Mouse (Mus musculus): ENCODE results near the gene Tti1.

Tti1 gene

DNA sequence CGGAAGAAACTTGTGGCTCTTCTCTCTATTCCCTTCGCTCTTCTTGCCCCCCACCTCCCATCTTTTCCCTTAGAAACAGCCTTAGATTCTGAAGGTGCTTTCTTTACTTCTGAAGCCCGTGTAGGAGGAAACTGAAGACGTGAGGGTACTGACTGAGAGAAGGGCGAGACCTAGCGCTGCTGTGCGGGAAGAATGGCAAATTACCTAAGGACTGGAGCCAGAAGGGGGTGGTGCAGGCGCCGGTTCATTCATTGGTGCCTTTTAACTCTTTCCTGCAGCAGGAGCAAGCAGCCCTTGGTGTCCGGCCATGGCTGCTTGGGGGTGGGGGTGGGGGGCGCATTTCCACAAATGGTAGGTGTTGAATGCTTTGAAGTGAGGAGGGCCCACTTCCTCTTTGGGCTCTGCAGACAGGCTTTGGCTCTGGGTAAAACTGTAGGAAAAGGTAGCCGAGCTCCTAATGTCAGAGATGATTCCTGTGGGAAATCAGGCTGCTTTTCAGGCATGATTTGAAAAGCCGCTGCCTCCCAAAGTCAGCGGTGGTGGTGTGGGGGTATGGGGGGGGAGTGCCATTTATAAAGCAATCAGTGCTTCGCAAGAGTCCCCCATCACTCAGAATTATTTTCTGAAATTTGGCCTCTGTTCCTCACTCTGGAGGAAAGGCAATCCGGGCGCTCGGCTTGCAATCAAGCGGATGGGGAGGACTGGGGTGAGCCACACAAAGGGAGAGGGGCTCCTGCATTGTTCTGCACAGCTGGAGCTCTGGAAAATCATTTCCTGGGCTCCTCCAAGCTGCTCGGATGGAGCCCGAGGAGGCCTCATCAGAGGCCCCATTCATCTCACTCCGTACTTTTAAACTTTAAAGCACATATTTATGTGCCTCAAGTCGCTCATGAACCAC lies 53.4 kb downstream of the Tti1 start:
- no peak for DNase-seq (ENCODE audit: low spot score in 2 of 2)

DNA sequence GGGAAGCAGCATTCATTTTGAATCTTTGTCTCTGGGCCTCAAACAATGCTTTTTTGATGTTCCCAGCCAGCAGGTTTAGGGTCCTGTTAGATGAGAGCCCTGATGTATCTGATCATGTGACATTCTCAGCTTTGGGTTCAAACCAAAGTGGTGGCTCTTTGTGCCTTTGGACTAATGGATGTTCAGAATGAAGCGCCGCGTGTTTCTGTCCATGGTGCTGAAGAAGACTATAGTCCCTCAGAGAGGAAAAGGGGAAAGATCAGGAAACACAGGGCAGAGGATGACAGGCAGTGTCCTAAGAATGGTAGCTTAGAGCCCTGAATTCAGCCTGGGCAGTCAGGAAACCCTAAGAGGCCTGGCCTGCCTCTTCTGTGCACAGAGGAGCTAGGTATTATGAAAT lies 57.6 kb downstream of the Tti1 start:
- DNase-seq (ENCODE audit: low spot score in 2 of 2), result no peak

DNA sequence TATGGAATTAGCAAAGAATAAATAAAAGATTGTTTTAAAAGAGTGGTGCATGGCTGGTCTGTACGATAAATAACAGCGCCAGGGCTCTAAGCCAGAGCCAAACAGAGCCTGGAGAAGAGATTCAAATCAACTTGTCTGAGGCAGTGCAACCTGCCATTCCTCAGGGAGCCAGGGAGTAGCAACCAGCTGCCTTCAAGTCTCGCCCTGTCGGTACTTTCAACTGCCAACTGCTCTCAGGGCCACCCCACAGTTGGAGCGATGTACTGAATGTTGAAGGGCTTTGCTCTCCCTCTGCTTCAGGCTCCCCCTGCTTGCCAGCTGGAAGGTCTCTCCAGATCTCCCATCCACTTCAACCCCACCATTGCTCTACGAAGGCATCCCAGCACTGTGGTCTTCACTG lies 58.1 kb downstream of the Tti1 start:
- DNase-seq (ENCODE audit: low spot score in 2 of 2), result no peak

DNA sequence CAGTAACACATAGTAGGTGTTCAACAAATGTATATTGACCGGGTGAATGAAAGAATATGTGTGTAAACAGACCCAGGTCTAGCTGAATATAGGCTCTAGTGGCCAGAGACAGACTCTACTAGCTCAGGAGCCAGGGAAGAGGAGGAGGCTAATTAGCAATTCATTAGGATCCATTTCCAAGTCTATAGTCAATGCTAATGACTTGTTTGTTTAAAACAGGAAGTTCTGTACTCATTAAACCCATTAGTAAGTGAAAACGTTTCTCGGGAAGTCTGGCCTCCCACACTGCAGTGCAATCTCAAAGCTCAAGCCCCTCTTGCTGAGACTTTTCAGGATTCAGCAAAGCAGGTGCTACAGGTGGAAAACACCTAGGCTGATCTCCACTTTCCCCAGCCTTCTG lies 60.4 kb downstream of the Tti1 start:
- DNase-seq (ENCODE audit: low spot score in 2 of 2), result no peak

DNA sequence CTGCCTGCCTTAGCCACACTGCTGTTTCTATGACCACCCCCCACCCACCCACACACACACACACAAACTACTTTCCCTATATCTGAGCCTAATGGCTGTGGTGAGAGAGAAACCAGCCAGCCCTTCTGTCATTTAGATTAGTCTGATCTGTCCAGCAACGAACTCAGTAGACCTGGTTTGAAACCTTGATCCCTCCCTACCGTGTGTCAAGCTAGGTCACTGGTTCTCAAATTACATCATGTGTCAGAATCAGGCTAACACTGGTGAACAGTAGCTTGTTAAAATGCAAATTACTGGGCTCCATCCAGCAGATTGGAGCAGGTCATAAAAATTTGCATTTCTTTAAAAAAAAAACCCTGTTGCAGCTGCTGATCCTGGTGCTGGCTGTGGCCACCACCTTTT lies 70.5 kb downstream of the Tti1 start:
- DNase-seq (ENCODE audit: low spot score in 2 of 2), result no peak

DNA sequence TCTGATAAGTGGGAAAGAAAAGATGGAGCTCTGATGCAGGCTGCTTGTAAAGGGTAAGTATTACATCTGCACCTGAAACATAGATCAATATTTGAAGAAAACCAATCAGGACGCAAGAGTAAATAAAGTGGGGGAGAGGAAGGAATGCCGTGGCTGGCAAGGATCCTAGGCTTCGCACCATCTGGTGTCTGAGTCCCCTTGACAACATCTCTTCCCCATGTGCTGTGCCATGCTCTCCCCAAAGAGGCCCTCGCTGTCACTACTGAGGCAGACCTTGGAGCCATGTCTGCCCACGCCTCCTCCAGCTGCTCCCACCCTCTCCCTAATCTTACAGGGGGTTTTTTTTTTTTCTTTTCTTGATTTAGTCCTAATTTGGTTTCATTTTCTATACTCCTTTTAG lies 74.3 kb downstream of the Tti1 start:
- DNase-seq (ENCODE audit: low spot score in 2 of 2), result no peak

DNA sequence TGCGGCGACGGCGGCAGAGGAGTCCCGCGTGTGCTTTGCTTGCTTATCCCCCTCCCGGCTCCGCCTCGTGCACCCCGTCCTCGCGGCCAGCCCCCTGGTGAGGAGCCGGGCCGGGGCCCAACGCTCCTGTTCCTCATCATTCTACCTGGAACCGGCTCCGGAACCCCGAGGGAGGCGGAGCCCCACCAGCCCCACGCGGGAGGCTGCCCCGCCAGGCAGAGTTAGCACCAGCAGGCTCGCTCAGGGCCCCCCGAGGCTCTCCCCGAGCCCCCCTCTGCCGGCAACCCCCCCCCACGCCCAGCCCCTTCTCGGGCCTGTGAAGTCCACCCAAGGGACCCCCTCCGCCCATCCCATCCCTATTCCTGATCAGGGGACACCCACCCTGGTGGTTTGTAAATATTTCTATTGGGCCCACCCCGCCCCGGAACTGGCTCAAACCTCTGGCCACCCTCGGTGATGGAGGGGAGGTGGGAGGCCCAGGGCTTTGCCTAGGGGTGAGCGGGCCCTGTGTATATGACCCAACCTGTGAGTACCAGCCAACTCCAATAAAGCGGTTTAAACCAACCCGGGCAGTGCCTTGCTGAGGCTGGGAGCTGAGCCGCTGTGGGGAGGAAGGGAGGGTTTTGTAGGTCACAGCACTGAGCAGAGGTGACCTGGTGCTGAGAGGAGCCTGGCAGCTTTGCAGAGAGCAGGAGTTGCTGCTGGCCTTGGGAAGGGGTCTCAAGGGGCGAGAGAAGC lies 83.9 kb downstream of the Tti1 start:
- no peak for DNase-seq (ENCODE audit: low spot score in 2 of 2)

DNA sequence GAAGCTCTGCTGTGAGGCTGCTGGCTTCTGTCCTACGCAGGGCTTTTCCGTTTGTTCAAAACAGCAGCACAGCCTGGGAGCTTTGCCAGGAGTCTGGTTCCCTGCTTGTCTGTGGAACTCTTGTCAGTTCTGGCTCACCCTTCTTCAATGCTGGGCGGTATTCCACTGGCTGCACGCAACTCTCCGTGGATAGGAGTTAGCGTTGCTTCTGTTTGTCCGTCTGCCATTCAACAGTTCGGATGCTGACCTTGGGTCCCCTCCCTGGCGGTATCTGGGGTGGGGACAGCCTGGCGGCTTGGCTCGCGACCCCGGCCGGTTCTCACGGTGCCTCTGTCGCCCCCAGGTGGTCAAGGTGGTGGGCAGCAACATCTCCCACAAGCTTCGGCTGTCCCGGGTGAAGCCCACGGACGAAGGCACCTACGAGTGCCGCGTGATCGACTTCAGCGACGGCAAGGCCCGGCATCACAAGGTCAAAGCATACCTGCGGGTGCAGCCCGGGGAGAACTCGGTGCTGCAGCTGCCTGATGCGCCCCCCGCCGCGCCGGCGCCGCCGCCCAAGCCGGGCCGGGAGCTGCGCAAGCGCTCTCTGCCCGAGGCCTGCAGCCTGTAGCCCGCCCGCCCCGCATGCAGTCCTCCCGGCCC lies 84.6 kb downstream of the Tti1 start:
- peak; percentile 80 for DNase-seq (ENCODE audit: low spot score in 2 of 2)

DNA sequence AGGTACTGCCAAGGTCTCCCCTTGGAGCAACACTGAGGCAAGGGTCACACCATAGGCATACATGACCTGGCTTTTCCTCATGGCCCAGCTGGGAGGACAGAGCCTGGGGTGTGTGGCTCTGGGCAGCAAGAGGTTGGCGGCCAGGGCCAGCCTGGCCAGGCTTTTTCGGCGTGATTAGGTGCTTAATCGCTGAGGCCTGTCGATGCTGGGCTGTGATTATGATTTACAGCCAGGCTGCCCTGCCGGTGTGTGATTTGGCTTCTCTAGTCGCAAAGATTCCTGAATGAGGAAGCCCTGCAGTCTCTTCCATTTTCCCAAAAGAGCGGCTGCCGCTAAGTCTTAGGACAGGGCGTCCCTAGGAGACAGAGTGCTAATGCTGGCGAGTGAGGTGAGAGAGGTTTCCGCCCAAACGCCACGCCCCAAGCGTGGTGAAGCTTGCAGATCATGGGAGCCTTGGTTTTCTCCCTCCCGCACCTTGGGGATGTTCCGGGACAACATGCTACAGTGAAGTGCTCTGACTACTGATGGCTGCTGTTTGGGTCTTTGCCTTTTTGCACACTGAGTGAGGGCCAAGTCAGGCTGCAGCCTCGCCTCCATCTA lies 87.5 kb downstream of the Tti1 start:
- DNase-seq (ENCODE audit: low spot score in 2 of 2), result no peak

DNA sequence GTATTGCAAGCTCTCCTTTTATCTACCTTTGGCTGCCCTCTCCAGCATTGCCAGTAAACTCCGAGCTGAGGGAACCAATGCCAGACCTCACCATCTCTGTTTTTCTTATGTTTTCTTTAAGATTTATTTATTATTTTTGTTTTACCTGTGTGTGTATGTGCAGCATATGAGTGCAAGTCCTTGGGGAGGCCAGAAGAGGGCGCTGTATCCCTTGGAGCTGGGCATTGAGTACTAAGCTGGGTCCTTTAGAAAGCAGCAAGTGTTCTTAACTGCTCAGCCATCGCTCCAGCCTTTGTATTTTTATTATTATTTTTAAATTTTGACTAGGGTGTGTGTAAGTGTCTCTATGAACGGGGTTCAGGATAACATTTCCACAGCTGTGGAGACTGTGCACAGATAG lies 91.6 kb downstream of the Tti1 start:
- no peak for DNase-seq (ENCODE audit: low spot score in 2 of 2)

DNA sequence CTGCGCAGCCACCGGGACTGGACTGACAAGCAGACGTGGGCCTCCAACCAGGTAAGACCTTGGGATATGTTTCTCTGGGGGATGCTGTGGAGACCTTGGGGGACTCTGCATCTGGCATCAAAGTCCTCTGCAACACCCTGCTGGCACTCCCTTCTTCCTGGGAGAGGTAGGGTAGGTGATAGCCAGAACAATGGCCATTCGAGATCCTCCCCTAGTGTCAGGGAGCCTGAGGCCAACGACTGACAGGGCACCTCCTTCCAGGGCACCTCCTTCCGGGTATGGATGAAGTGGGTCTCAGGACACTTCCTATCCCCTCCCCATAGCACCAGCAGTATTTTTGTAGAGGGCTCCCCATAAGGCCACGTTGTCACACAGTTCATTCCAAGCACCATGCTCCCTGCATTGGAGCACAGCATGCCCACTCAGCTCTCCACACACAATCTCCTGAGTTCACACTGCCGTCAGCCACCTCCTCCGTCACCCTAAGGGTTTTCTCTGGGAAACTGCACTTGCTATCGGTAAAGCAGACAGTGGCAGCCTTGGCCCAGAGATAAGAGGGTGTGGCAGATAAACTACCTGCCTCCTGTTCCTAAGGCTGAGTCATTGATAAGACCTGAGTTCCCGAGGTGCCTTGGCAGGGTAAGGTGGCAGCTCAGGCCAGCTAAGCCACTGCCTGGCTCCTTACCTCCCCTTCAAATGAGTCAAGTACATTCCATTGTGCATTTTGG lies 92.6 kb downstream of the Tti1 start:
- DNase-seq (ENCODE audit: low spot score in 2 of 2), result no peak

DNA sequence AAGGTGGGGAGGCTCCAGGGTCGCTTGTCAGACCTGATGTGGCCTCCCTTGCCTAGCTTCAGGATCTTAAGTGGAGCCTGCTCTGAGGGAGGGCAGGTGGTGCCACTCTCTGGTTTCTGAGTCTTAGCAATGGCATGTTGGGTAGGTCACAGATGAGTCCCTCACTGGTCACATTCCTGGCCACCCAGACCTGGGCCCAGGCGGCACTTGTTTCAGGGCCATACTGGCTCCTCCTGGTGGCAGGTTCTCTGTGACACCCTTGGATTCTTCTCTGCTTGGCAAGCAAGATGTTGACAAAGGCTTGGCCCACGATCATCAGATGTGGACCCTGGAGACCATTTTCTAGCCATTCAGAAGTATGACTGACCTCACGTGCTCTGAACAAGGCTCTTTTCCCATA lies 95.6 kb downstream of the Tti1 start:
- DNase-seq (ENCODE audit: low spot score in 2 of 2), result no peak
